Mouse (Mus musculus) small intestine, adult 2 months (tissue): Measurements from ENCODE around the gene Igsf21.

ENCODE experiments used
- CTCF ChIP-seq: fragments of 200-500 bp; IDR thresholded peaks from 2 replicates; pipeline ENCODE4 v1.5.1; 2012; ENCODE audit warnings: low read depth, mild to moderate bottlenecking, control low read depth, inconsistent platforms, low read length, moderate library complexity, mixed read lengths; ENCODE audit not compliant: insufficient replicate concordance, insufficient read length; ENCODE audit errors: extremely low read depth
- POLR2A ChIP-seq: fragments of 200-500 bp; IDR thresholded peaks from 2 replicates; pipeline ENCODE4 v1.6.1; 2012; ENCODE audit warnings: low read depth, mild to moderate bottlenecking, control low read depth, inconsistent platforms, low read length, moderate library complexity

DNA sequence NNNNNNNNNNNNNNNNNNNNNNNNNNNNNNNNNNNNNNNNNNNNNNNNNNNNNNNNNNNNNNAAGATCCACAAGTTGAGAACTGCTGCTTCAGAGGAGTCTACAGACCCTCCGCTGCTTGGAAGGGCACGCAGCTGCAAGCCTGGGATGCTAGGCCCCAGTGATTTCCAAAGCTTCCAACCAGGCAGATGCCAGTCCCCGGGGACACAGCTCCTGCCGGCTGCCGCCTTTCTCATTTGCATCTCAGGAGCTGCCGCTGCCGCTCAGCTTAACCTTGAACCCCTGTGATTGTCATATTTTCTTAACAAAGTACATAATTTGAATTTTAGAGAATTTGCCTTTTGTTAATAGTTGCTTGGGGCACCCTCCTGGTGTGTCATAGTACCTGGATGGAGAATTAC is 259.7 kb downstream of the Igsf21 start:
- TF ChIP-seq POLR2A (no peak), CTCF (no peak)
